Mouse (Mus musculus) liver, embryonic 14.5 days (tissue): ENCODE data around the gene N4bp1.

Experiments
- CTCF ChIP-seq: IDR thresholded peaks from 2 replicates; pipeline ENCODE4 v1.5.1; 2016; ENCODE audit warnings: antibody characterized with exemption, low read depth, control low read depth
- EP300 ChIP-seq: IDR thresholded peaks from 2 replicates; pipeline ENCODE4 v1.6.1; 2016; ENCODE audit warnings: antibody characterized with exemption, low read depth

DNA sequence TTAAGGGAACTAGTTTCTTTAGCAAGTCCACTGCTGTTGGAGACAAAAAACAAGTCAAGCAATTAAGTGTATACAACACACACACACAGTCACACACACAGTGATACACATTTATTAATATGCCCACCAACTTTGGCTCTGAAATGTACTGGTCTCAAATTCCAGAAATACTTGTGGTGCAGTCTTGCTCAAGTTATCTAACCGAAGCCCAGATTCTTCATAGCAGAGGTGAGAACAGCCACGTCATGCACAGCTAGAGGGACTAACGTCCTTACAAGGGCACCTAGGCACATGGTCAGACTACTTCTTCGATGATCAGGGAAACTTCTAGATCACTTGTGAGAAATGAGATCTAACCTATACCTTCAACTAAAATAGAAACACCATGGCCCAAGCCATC, 22.2 kb downstream of the N4bp1 start:
- TF ChIP-seq EP300 (no peak), CTCF (no peak)
